Mouse (Mus musculus) olfactory bulb, adult 2 months (tissue): ENCODE results near the gene 4933411K16Rik. TPM values are rescaled to one million over a fixed set of nuclear protein-coding genes. Genes with fewer than 3 reads are reported as not detected.

Experiments used
- H3K27ac ChIP-seq: fragments of 200-500 bp; 2 replicates; pipeline ENCODE4 v1.5.1; 2012; ENCODE audit warnings: low read depth, low read length; ENCODE audit not compliant: insufficient read depth
- H3K4me1 ChIP-seq: fragments of 200-500 bp; 2 replicates; pipeline ENCODE4 v1.6.1; 2012; ENCODE audit warnings: low read length; ENCODE audit not compliant: control insufficient read depth, insufficient read depth
- H3K4me3 ChIP-seq: fragments of 200-500 bp; 2 replicates; pipeline ENCODE4 v1.5.1; 2012; ENCODE audit warnings: mild to moderate bottlenecking, low read depth, low read length, moderate library complexity; ENCODE audit not compliant: insufficient read depth
- CTCF ChIP-seq: fragments of 200-500 bp; IDR thresholded peaks from 2 replicates; pipeline ENCODE4 v1.5.1; 2012; ENCODE audit warnings: low read depth, mild to moderate bottlenecking, low read length, moderate library complexity; ENCODE audit not compliant: insufficient read depth
- POLR2A ChIP-seq: fragments of 200-500 bp; IDR thresholded peaks from 2 replicates; pipeline ENCODE4 v1.6.1; 2012; ENCODE audit warnings: mild to moderate bottlenecking, low read depth, low read length, moderate library complexity; ENCODE audit not compliant: insufficient read depth
- WGBS: fragments of 180-500 bp; shearing (Covaris S2); methylation state at CpG from one replicate; pipeline ENCODE4 v1.1.7; 2018; 5-methylcytosine and 5-hydroxymethylcytosine counted together
- polyA plus RNA-seq: library from polyadenylated mRNA; stranded (reverse); fragments of >200 nt; gene quantifications from 2 replicates; pipeline ENCODE4 v1.2.4, GENCODE M21; 2012; ENCODE audit warnings: low replicate concordance; ENCODE audit not compliant: missing spikeins, insufficient read depth, insufficient read length

4933411K16Rik gene
- polyA plus RNA-seq, 1 experiment = not detected

DNA sequence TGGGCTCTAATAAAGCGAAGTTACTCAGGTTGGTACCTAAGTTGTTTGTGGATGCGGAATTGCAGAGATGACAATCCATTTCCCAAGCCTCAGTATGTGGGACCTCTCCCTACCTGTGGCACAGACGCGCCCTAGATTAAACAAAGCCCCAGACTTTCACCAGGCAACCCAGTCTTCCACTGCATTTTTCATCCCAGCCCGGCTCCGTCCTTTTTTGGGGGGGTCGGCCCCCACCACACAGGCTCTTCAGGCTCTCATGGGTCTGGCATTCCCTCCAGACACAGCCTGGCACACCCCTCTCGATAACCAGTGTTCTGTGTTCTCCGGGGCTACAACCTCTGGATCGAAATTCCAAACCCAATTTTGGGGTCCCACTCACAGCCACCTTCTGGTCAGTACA is 33.6 kb downstream of the 4933411K16Rik start:
- WGBS = 5% methylated on average over 10 of the region's 10 CpGs
- Histone ChIP-seq H3K4me3 (peak overlapping the region; percentile 85), H3K4me1 (peaks cover 4% of the 10 kb centered on the region), H3K27ac (no peak overlapping the region)
- TF ChIP-seq POLR2A = no peak
- no peak for TF ChIP-seq CTCF

DNA sequence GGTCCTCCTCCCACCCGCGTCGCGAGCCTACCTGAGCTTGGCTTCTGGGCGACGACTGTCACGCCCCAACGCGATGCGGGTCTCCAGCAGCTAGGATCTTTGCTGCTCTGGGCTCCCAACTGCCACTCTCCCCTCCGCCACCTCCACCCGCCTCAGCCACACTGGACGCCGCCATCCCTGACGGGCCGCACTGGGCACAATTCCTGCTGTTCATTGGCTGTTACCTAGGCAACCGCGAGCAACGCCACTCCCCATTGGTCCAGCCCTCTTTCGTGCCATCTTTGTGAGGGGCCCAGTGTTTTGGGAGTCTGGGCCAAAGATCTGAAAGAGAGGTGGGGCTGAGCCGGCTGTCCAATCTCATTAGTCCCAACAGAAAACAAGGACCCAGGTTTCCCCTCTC is 34.1 kb downstream of the 4933411K16Rik start, which contains the start of gene Morn4:
Morn4 (minus strand) TSS at position 192 of the 400 bp plus-strand sequence.
- under 1% methylated on average over 21 of the region's 21 CpGs for WGBS

DNA sequence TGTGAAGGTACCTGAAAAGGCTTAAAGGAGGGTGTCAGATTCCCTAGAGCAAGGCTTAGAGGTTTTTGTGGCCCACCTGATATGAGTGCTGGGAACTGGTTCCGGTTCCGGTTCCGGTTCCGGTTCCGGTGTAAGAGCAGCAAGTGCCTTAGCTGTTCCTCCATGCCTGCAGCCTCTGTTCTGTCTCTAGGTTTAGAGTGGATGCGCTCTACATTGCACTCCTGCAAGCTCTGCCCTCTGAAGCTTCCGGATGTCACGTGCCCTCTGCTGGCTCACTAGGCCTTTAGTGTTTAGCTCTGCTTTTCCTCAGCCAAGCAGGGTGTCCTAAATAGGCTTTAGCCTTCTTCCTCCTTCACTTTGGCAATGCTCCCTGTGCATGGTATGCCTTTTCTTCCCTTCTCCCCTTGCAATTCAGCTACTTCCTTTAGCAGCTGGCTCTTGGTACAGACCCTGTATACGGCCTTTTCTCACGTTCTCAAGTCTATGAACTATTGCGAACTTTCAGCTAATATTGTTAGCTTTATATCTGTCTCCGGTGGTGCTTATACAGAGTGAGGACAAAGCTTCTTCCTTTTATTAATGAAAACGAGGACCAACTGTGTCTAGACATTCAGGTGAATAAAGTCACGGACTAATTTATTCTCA is 37.2 kb downstream of the 4933411K16Rik start:
- 12% methylated on average over 14 of the region's 14 CpGs for WGBS
- peak overlapping the region; percentile 77 for H3K27ac ChIP-seq
- TF ChIP-seq POLR2A (no peak), CTCF (no peak)
- H3K4me1 ChIP-seq = peaks cover 13% of the 10 kb centered on the region
- H3K4me3 ChIP-seq = no peak overlapping the region

More for the DNA sequence above, 34.1 kb downstream of the 4933411K16Rik start, which contains the start of gene Morn4:
- TF ChIP-seq CTCF (no peak), POLR2A (0 out of 2 replicates have a peak, but pooled peaks have one; percentile 40)
- H3K27ac ChIP-seq = no peak within 1 kb of the TSS
- H3K4me1 ChIP-seq = peaks cover 4% of the 10 kb centered on the region
- H3K4me3 ChIP-seq = peak within 1 kb of the TSS; percentile 85

DNA sequence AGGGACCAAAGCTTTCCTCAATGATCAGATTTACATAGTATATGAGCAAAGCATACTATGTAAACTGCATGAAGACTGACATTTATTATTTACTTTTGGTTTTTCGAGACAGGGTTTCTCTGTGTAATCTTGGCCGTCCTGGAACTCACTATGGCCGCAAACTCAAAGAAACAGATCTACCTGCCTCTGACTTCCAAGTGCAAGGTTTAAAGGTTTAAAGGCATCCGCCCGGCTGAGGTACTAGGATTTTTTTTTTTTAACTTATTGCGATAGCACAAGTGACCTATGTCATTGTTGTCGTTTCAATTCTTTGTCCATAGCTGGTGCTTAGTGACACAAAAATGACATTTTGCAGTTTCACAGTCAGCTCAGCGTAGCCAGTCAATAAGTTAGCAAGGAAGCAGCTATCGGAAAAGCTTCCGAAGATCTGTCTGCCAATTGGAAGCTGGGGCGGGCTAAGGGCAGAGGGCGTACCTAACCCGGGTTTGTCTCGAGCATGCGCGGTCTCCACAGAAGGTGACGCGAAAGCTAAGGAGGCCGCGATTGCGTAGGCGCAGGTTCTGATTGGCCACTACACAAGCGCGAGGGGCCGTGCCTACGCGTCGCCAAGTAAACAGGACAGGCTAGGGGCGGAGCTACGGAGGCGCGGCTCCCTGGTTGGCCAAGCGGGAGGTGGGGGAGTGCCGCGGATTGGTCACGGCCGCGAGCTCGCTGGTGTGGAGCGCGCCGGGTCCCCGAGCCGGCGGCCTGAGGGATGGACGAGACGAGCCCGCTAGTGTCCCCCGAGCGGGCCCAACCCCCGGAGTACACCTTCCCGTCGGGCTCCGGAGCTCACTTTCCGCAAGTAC is 37.9 kb downstream of the 4933411K16Rik start, which contains the start of gene Pi4k2a:
Pi4k2a (plus strand) TSS at position 723 of the 848 bp plus-strand sequence.
- TF ChIP-seq CTCF (no peak), POLR2A (peak; percentile 78)
- Histone ChIP-seq H3K27ac (peak within 1 kb of the TSS; percentile 80), H3K4me1 (peaks cover 13% of the 10 kb centered on the region), H3K4me3 (peak within 1 kb of the TSS; percentile 96)
- WGBS = under 1% methylated on average over 55 of the region's 55 CpGs

DNA sequence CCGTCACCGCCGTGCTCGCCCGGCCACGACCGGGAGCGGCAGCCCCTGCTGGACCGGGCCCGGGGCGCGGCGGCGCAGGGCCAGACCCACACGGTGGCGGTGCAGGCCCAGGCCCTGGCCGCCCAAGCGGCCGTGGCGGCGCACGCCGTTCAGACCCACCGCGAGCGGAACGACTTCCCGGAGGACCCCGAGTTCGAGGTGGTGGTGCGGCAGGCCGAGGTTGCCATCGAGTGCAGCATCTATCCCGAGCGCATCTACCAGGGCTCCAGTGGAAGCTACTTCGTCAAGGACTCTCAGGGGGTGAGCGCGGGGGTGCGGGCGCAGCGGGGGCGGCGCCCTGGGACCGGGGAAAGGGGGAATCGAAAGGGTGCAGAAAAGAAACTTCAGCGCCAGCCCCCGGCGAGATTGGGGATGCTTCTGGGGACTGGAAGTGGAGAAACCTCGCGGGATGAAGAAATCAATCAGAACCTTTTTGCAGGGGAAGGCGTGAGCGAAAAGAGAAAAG is 38.6 kb downstream of the 4933411K16Rik start:
- Histone ChIP-seq H3K4me1 (peaks cover 13% of the 10 kb centered on the region), H3K4me3 (peak overlapping the region; percentile 96), H3K27ac (peak overlapping the region; percentile 67)
- TF ChIP-seq CTCF = peak; percentile 24; the same call in 1 of the 2 replicates
- TF ChIP-seq POLR2A = no peak
- 3% methylated on average over 52 of the region's 52 CpGs for WGBS

DNA sequence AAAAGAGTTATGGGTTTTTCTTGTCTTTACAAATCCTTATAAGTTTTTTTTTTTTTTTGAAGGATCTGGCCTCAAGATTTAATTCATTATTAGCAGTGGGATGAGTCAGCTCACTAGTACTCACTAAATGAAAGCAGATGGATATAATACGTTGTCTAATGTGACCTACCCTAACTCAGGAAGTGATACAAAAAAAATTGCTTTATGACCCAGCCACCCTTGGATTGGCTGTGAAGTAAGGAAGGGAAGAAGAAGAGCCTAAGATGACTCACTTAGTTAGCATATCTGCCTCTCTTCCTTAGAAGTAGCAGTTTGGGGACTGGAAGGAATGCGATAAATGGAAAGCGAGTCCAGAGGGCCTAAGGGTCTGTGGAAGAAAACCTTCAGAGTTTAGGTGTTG is 47.4 kb downstream of the 4933411K16Rik start:
- Histone ChIP-seq H3K4me3 (no peak overlapping the region), H3K27ac (no peak overlapping the region), H3K4me1 (no peaks in the 10 kb centered on the region)
- TF ChIP-seq POLR2A = no peak
- WGBS = 73% methylated on average over 3 of the region's 3 CpGs

Other genes with a start within 250 kb of the 4933411K16Rik start
- gene Frat1, start 222.3 kb upstream of the 4933411K16Rik start, polyA plus RNA-seq = not detected in 2 replicates
- not detected in 2 replicates for gene Frat2, start 204.1 kb upstream of the 4933411K16Rik start, polyA plus RNA-seq
- gene Rrp12, start 156.1 kb upstream of the 4933411K16Rik start, polyA plus RNA-seq = not detected in 2 replicates
- 261 and 289 TPM in 2 replicates for gene Pgam1, start 140.3 kb upstream of the 4933411K16Rik start, polyA plus RNA-seq
- not detected in 2 replicates for gene Exosc1, start 118.8 kb upstream of the 4933411K16Rik start, polyA plus RNA-seq
- not detected in 2 replicates for gene Zdhhc16, start 118.8 kb upstream of the 4933411K16Rik start, polyA plus RNA-seq
- gene Mms19, start 71.1 kb upstream of the 4933411K16Rik start, polyA plus RNA-seq = not detected in 2 replicates
- gene Ubtd1, start 70.5 kb upstream of the 4933411K16Rik start, polyA plus RNA-seq = not detected in 2 replicates
- not detected in 2 replicates for gene Ankrd2, start 16.2 kb upstream of the 4933411K16Rik start, polyA plus RNA-seq
- gene Hoga1, start 6.6 kb upstream of the 4933411K16Rik start, polyA plus RNA-seq = not detected in 2 replicates
- not detected in 2 replicates for gene Morn4, start 34.1 kb downstream of the 4933411K16Rik start, polyA plus RNA-seq
- not detected in 2 replicates for gene Pi4k2a, start 38.2 kb downstream of the 4933411K16Rik start, polyA plus RNA-seq
- gene Avpi1, start 76.8 kb downstream of the 4933411K16Rik start, polyA plus RNA-seq = not detected in 2 replicates
- not detected in 2 replicates for gene Marveld1, start 95.2 kb downstream of the 4933411K16Rik start, polyA plus RNA-seq
- not detected in 2 replicates for gene Zfyve27, start 111.7 kb downstream of the 4933411K16Rik start, polyA plus RNA-seq
- gene Sfrp5, start 150.0 kb downstream of the 4933411K16Rik start, polyA plus RNA-seq = not detected in 2 replicates
- not detected in 2 replicates for gene Golga7b, start 195.3 kb downstream of the 4933411K16Rik start, polyA plus RNA-seq